In genomic region chr9:40350640-40351039, GRCm38 (mm10) we compare ENCODE assay signal across 10 mouse cellular contexts.
DNase-seq lines count a peak whose midpoint lies in the region; ATAC-seq and TF ChIP-seq lines count a peak whose summit lies in the region.
"Had no signal": no experiment of that assay in that cellular context is flagged by ENCODE, and none has a peak within 500 bp of the region (broad histone marks: within the 10 kb centered on the region; RNA-seq: fewer than 3 reads in every experiment).

No protein-coding gene starts in this region.

- no peak overlapping the region for H3K27ac ChIP-seq in heart, postnatal 0 days (ENCODE audit: low read depth)
- no peak overlapping the region for H3K27ac ChIP-seq in heart, embryonic 12.5 days (ENCODE audit: poor library complexity, severe bottlenecking)
- H3K27ac ChIP-seq: liver, embryonic 13.5 days; stomach, embryonic 15.5 days had no signal

- peak; percentile 60 for DNase-seq in heart, postnatal 0 days (ENCODE audit: low spot score)
- peak; percentile 77 for DNase-seq in 416B (ENCODE audit: low read depth)
- DNase-seq in Muller cell, postnatal 12 days (ENCODE audit: inconsistent ontology term): peak; percentile 51
- peak; percentile 87 for DNase-seq in embryo, embryonic 10 days (ENCODE audit: low spot score)
- peak; percentile 36 to 66 for DNase-seq in kidney, postnatal 4 days
- DNase-seq: liver, embryonic 13.5 days had no signal

- no peak overlapping the region for H3K4me2 ChIP-seq in heart, postnatal 0 days (ENCODE audit: low read depth, low read length)
- H3K4me2 ChIP-seq in heart, embryonic 12.5 days: no peak overlapping the region
- H3K4me2 ChIP-seq: liver, embryonic 13.5 days; stomach, embryonic 15.5 days had no signal

- peak; percentile 79 for TF ChIP-seq CTCF in heart, postnatal 0 days (IDR thresholded peaks at IDR 0.05; ENCODE audit: low read depth)

- TF ChIP-seq EP300 in heart, postnatal 0 days (IDR thresholded peaks at IDR 0.05; ENCODE audit: low read depth): no peak

- no peak overlapping the region for H3K4me3 ChIP-seq in heart, postnatal 0 days (ENCODE audit: low read depth, low read length)
- H3K4me3 ChIP-seq in heart, embryonic 12.5 days: no peak overlapping the region
- H3K4me3 ChIP-seq: liver, embryonic 13.5 days; stomach, embryonic 15.5 days had no signal

- no peaks in the 10 kb centered on the region for H3K27me3 ChIP-seq in heart, postnatal 0 days (ENCODE audit: control insufficient read depth, insufficient read depth, low read length)
- H3K27me3 ChIP-seq in heart, embryonic 12.5 days (replicated peaks): no peaks in the 10 kb centered on the region
- H3K27me3 ChIP-seq: liver, embryonic 13.5 days; stomach, embryonic 15.5 days had no signal

- H3K9ac ChIP-seq in heart, postnatal 0 days (replicated peaks; ENCODE audit: low read depth, low read length): no peak overlapping the region
- no peak overlapping the region for H3K9ac ChIP-seq in heart, embryonic 12.5 days
- H3K9ac ChIP-seq: liver, embryonic 13.5 days; stomach, embryonic 15.5 days had no signal

- H3K4me1 ChIP-seq in heart, postnatal 0 days (ENCODE audit: control insufficient read depth, insufficient read depth): peaks cover 11% of the 10 kb centered on the region
- peaks cover 14% of the 10 kb centered on the region for H3K4me1 ChIP-seq in heart, embryonic 12.5 days (replicated peaks)
- H3K4me1 ChIP-seq: liver, embryonic 13.5 days had no signal

- 15% methylated on average over 7 of the region's 7 CpGs for WGBS in heart, postnatal 0 days
- 23% methylated on average over 7 of the region's 7 CpGs for WGBS in heart, embryonic 12.5 days

- H3K9me3 ChIP-seq in heart, postnatal 0 days (replicated peaks; ENCODE audit: control insufficient read depth, low read length): no peaks in the 10 kb centered on the region
- no peaks in the 10 kb centered on the region for H3K9me3 ChIP-seq in heart, embryonic 12.5 days (replicated peaks)
- H3K9me3 ChIP-seq: liver, embryonic 13.5 days; stomach, embryonic 15.5 days had no signal

- 0 out of 2 replicates have a peak, but pooled peaks have one; percentile 18 for ATAC-seq in heart, postnatal 0 days (ENCODE audit: insufficient read depth, low read depth)
- ATAC-seq in heart, embryonic 12.5 days (ENCODE audit: insufficient number of reproducible peaks, low FRiP score): no peak
- ATAC-seq in monocyte, adult 5-6 weeks (replicated peaks; ENCODE audit: insufficient number of reproducible peaks, low FRiP score, low TSS enrichment, poor library complexity, severe bottlenecking): 0 out of 2 replicates have a peak, but pooled peaks have one; percentile 47
- ATAC-seq in erythroid progenitor cell, adult 5-6 weeks (replicated peaks; ENCODE audit: low FRiP score, poor library complexity, severe bottlenecking): no peak

- H3K36me3 ChIP-seq in heart, postnatal 0 days (replicated peaks; ENCODE audit: control insufficient read depth, insufficient read depth, low read length): no peaks in the 10 kb centered on the region
- no peaks in the 10 kb centered on the region for H3K36me3 ChIP-seq in heart, embryonic 12.5 days
- H3K36me3 ChIP-seq: liver, embryonic 13.5 days; stomach, embryonic 15.5 days had no signal

Comparison
In these comparisons a context has a peak if more than half of its experiments do, and no peak if none do; other contexts are left out.
1. ATAC-seq: peak in heart, postnatal 0 days (single experiment) and monocyte, adult 5-6 weeks (single experiment); none in heart, embryonic 12.5 days (single experiment) and erythroid progenitor cell, adult 5-6 weeks (single experiment).
2. Peak in every context shown above with its lines, with median percentiles within 50 percentile points of each other: DNase-seq.